Mouse (Mus musculus): ENCODE results near the gene Fkbp2.

DNA sequence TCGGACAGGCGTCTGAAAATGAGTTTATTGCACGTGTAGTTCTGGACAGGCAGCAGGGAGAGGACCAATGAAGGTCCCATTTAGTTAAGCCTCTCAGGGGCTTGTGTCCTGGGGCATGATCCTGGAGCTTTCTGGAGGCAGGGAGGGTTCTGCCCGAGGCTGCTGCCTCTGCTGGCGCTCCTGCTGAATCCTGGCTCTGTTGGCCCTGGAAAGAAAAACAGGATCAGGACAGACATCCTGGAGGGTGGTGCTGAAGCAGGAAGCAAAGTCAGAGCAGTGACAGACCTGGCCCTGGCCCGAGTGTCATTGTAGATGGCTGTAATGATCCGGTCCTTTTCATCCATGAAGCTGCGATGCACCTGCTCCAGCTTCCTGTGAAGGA is 7.6 kb upstream of the Fkbp2 start:
- TF ChIP-seq BHLHE40 (IDR thresholded peaks at IDR 0.05; ENCODE audit: low read depth, low read length) (no peak; the same call in 1 of the 2 replicates), CTCF (conservative IDR thresholded peaks at IDR 0.05 in 1 of 2, IDR thresholded peaks at IDR 0.05 in 1 of 2; ENCODE audit: low read depth in 2 of 2, low read length in 2 of 2) (no peak), USF1 (IDR thresholded peaks at IDR 0.05; ENCODE audit: low read depth, low read length) (no peak), POLR2A (IDR thresholded peaks at IDR 0.05; ENCODE audit: low read depth, low read length) (no peak), POLR2AphosphoS2 (IDR thresholded peaks at IDR 0.05; ENCODE audit: low read depth, low read length) (no peak), ELF1 (IDR thresholded peaks at IDR 0.05; ENCODE audit: low read depth, low read length) (no peak), ZC3H11A (IDR thresholded peaks at IDR 0.05; ENCODE audit: low read depth, low read length) (no peak), MAZ (IDR thresholded peaks at IDR 0.05; ENCODE audit: low read depth, low read length) (no peak), SIN3A (IDR thresholded peaks at IDR 0.05; ENCODE audit: low read length) (no peak), MAX (IDR thresholded peaks at IDR 0.05; ENCODE audit: low read length) (0 out of 2 replicates have a peak, but pooled peaks have one; percentile 12)

Measured in CH12.LX (cell line).